Mouse (Mus musculus): ENCODE data around the gene Pfn5. TPM values are rescaled to one million over a fixed set of nuclear protein-coding genes. Genes with fewer than 3 reads are reported as not detected.
A peak's percentile ranks its signal among the peaks of the same experiment; 100 is the strongest.
"Not testable (repeated sequence)": the region's sequence is repeated elsewhere in the genome, so short reads cannot be mapped to it uniquely, and the experiment has no call there.

Gene Pfn5
- not detected in 2 replicates for total RNA-seq (2014; rRNA removed)
- polyA plus RNA-seq (2012; rRNA removed): not detected in 2 replicates

DNA sequence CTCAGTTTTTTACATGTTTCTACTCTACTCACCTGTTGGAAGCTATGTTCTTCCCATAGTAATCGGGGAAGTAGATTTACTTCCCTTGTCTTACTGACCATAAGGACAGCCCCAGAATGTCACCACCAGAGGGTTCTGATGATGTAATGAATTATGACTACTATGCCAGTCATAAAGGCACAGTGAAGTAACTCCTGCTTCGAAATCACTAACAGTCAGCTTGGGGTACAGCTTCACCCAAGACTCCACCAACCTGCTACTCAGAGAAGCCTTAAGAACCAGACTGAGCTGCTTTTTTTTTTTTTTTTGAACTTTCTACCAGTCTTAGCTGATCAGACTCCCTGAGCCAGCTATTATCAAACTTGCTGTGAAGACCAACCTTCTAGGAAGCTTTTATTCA, at the start of gene Pfn5, which contains the start of gene Asb12:
Gene Pfn5, plus strand, starts transcription at position 218 of the 400 bp plus-strand sequence.
Gene Asb12, minus strand, starts transcription at position 101 of the 400 bp plus-strand sequence.
- Histone ChIP-seq H3K36me3 (ENCODE audit: control insufficient read depth, insufficient read depth, low read length) (no peaks in the 10 kb centered on the region), H3K27me3 (ENCODE audit: control insufficient read depth, insufficient read depth, low read length) (no peaks in the 10 kb centered on the region), H3K27ac (replicated peaks; ENCODE audit: insufficient read depth, low read depth, low read length) (no peak within 1 kb of the TSS), H3K9ac (ENCODE audit: low read depth, low read length) (no peak within 1 kb of the TSS), H3K4me3 (ENCODE audit: insufficient read depth, low read depth, low read length) (no peak within 1 kb of the TSS), H3K4me1 (ENCODE audit: control insufficient read depth, insufficient read depth, low read length) (no peaks in the 10 kb centered on the region), H3K79me2 (ENCODE audit: control insufficient read depth, insufficient read depth, low read length) (no peaks in the 10 kb centered on the region)
- no peak for DNase-seq (ENCODE audit: extremely low read depth, low read depth, low spot score)
- 79% methylated on average over 2 of the region's 2 CpGs for WGBS
- no peak for TF ChIP-seq POLR2A (IDR thresholded peaks at IDR 0.05; ENCODE audit: extremely low read depth, insufficient read depth, low read length)
- TF ChIP-seq CTCF (IDR thresholded peaks at IDR 0.05; ENCODE audit: low read depth, low read length): no peak

DNA sequence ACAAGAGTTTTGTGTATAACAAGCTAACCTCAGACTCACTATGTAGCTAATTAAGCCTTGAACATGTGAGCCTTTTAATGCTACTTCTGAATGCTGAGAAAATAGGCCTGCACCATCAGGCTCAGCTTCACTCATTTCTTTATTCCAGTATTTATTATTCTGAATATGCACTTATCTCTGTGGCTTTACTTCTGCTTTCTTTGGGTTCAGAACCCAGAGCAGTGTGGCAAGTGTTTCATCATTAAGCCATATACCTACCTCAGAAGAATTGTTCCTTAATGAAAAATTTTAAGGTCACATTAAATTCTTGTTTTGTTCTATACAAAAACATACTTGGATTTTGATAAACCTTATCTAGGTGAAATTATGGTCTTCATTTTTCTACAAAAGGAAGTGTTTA, 34.0 kb upstream of the Pfn5 start:
- no peak for DNase-seq (ENCODE audit: extremely low read depth, low read depth, low spot score)
- Histone ChIP-seq H3K4me1 (ENCODE audit: control insufficient read depth, insufficient read depth, low read length) (no peaks in the 10 kb centered on the region), H3K4me3 (ENCODE audit: insufficient read depth, low read depth, low read length) (no peak overlapping the region), H3K27me3 (ENCODE audit: control insufficient read depth, insufficient read depth, low read length) (no peaks in the 10 kb centered on the region), H3K9ac (ENCODE audit: low read depth, low read length) (no peak overlapping the region), H3K36me3 (ENCODE audit: control insufficient read depth, insufficient read depth, low read length) (no peaks in the 10 kb centered on the region), H3K79me2 (ENCODE audit: control insufficient read depth, insufficient read depth, low read length) (no peaks in the 10 kb centered on the region), H3K27ac (replicated peaks; ENCODE audit: insufficient read depth, low read depth, low read length) (no peak overlapping the region)
- TF ChIP-seq POLR2A (IDR thresholded peaks at IDR 0.05; ENCODE audit: extremely low read depth, insufficient read depth, low read length) (no peak), CTCF (IDR thresholded peaks at IDR 0.05; ENCODE audit: low read depth, low read length) (no peak)

DNA sequence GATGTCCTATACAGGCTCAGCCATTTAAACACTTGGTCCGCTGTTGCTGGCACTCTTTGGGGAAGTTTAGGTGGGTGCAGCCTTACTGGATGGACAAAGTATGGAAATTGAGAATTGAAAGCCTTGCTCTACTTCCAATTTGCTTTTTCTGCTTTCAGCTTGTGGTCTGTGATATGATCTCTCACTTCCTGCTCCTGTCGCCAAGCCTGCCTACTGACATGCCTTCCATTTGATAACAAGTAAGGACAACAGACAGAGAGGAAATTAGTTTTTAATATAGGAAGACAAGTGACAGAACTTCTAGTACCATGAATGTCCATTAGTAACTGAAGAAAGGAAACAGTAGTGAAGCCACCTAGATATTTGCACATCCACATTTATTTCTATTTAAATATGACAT, 32.7 kb upstream of the Pfn5 start:
- Histone ChIP-seq H3K36me3 (ENCODE audit: control insufficient read depth, insufficient read depth, low read length) (no peaks in the 10 kb centered on the region), H3K9ac (ENCODE audit: low read depth, low read length) (no peak overlapping the region), H3K27me3 (ENCODE audit: control insufficient read depth, insufficient read depth, low read length) (no peaks in the 10 kb centered on the region), H3K79me2 (ENCODE audit: control insufficient read depth, insufficient read depth, low read length) (no peaks in the 10 kb centered on the region), H3K27ac (replicated peaks; ENCODE audit: insufficient read depth, low read depth, low read length) (no peak overlapping the region), H3K4me3 (ENCODE audit: insufficient read depth, low read depth, low read length) (no peak overlapping the region), H3K4me1 (ENCODE audit: control insufficient read depth, insufficient read depth, low read length) (no peaks in the 10 kb centered on the region)
- TF ChIP-seq POLR2A (IDR thresholded peaks at IDR 0.05; ENCODE audit: extremely low read depth, insufficient read depth, low read length) (no peak), CTCF (IDR thresholded peaks at IDR 0.05; ENCODE audit: low read depth, low read length) (no peak)
- DNase-seq (ENCODE audit: extremely low read depth, low read depth, low spot score): no peak
- 76% methylated on average over 2 of the region's 2 CpGs for WGBS

DNA sequence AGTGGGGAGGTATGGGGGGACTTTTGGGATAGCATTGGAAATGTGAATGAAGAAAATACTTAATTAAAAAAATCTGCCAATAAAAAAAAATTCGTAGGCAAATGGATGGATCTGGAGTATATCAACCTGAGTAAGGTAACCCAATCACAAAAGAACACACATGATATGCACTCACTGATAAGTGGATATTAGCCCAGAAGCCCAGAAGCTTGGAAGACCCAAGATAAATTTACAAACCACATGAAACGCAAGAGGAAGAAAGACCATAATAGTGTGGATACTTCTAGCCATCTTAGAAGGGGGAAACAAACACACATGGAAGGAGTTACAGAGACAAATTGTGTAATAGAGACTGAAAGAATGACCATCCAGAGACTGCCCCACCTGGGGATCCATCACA, 22.4 kb upstream of the Pfn5 start:
- H3K27ac ChIP-seq (replicated peaks; ENCODE audit: insufficient read depth, low read depth, low read length); H3K9ac ChIP-seq (ENCODE audit: low read depth, low read length); H3K4me1 ChIP-seq (ENCODE audit: control insufficient read depth, insufficient read depth, low read length); H3K27me3 ChIP-seq (ENCODE audit: control insufficient read depth, insufficient read depth, low read length); H3K4me3 ChIP-seq (ENCODE audit: insufficient read depth, low read depth, low read length); DNase-seq (ENCODE audit: extremely low read depth, low read depth, low spot score); H3K36me3 ChIP-seq (ENCODE audit: control insufficient read depth, insufficient read depth, low read length); H3K79me2 ChIP-seq (ENCODE audit: control insufficient read depth, insufficient read depth, low read length): not testable (repeated sequence)
- WGBS: 93% methylated on average over 2 of the region's 2 CpGs

DNA sequence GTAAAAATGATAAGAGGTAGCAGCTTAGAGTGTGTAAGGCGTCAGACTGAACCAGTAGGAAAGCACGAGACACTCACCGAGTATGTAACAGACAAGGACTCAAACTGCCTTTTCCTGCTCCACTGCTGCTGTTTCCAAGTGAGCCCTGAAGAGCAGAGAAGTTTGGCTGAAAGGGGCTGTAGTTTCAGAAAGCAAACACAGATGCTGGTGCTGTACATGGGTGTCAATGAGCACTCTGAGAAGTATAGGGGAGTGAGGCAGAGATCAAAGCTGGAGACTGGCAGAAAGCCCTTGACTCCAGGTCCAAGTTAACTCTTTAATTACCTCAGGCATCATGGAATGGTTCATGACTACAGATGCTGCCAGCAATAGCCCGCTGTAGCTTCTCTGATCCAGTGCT, 3.6 kb upstream of the Pfn5 start:
- H3K4me1 ChIP-seq (ENCODE audit: control insufficient read depth, insufficient read depth, low read length): no peaks in the 10 kb centered on the region
- no peak overlapping the region for H3K27ac ChIP-seq (replicated peaks; ENCODE audit: insufficient read depth, low read depth, low read length)
- DNase-seq (ENCODE audit: extremely low read depth, low read depth, low spot score): no peak
- no peak overlapping the region for H3K4me3 ChIP-seq (ENCODE audit: insufficient read depth, low read depth, low read length)
- no peaks in the 10 kb centered on the region for H3K79me2 ChIP-seq (ENCODE audit: control insufficient read depth, insufficient read depth, low read length)
- WGBS: 69% methylated on average over 4 of the region's 4 CpGs
- no peak for TF ChIP-seq CTCF (IDR thresholded peaks at IDR 0.05; ENCODE audit: low read depth, low read length)
- no peak for TF ChIP-seq POLR2A (IDR thresholded peaks at IDR 0.05; ENCODE audit: extremely low read depth, insufficient read depth, low read length)
- no peak overlapping the region for H3K9ac ChIP-seq (ENCODE audit: low read depth, low read length)
- H3K36me3 ChIP-seq (ENCODE audit: control insufficient read depth, insufficient read depth, low read length): no peaks in the 10 kb centered on the region
- no peaks in the 10 kb centered on the region for H3K27me3 ChIP-seq (ENCODE audit: control insufficient read depth, insufficient read depth, low read length)

DNA sequence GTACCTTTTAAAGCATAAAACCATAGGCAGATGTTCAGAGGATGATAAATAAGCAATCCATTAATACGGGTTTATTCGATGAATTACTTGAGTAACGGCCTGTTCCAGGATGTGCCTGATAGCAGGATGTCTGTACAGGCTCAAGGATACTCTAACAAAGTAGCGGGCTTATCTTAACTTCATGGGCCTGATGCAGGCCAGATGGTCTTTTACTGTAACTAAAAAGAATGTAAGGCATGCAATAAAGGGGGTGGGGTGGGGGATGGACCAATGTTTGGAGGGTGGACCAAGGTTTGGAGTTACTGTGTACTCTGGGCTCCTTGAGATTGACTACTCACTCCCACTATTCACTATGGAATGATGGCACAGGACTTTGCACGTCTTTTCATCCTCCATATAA, 42.7 kb downstream of the Pfn5 start:
- TF ChIP-seq POLR2A (IDR thresholded peaks at IDR 0.05; ENCODE audit: extremely low read depth, insufficient read depth, low read length): no peak
- no peak for TF ChIP-seq CTCF (IDR thresholded peaks at IDR 0.05; ENCODE audit: low read depth, low read length)

More for the DNA sequence above, 42.7 kb downstream of the Pfn5 start:
- no peaks in the 10 kb centered on the region for H3K79me2 ChIP-seq (ENCODE audit: control insufficient read depth, insufficient read depth, low read length)
- WGBS: 85% methylated on average over 5 of the region's 5 CpGs
- no peak overlapping the region for H3K4me3 ChIP-seq (ENCODE audit: insufficient read depth, low read depth, low read length)
- no peaks in the 10 kb centered on the region for H3K36me3 ChIP-seq (ENCODE audit: control insufficient read depth, insufficient read depth, low read length)
- no peak overlapping the region for H3K9ac ChIP-seq (ENCODE audit: low read depth, low read length)
- H3K27me3 ChIP-seq (ENCODE audit: control insufficient read depth, insufficient read depth, low read length): no peaks in the 10 kb centered on the region
- no peak overlapping the region for H3K27ac ChIP-seq (replicated peaks; ENCODE audit: insufficient read depth, low read depth, low read length)
- H3K4me1 ChIP-seq (ENCODE audit: control insufficient read depth, insufficient read depth, low read length): no peaks in the 10 kb centered on the region
- DNase-seq (ENCODE audit: extremely low read depth, low read depth, low spot score): peak; percentile 5

Other genes starting within 250 kb of the Pfn5 start
- gene Amer1, start 113.2 kb upstream of the Pfn5 start, total RNA-seq (2014; rRNA removed): 2.8 and 3.0 TPM in 2 replicates
- 0.83 and 0.95 TPM in 2 replicates for gene Amer1, start 113.2 kb upstream of the Pfn5 start, polyA plus RNA-seq (2012; rRNA removed)
- not detected in 2 replicates for gene Asb12, start 117 bp upstream of the Pfn5 start, total RNA-seq (2014; rRNA removed)
- gene Asb12, start 117 bp upstream of the Pfn5 start, polyA plus RNA-seq (2012; rRNA removed): not detected in 2 replicates
- 0.60 and 1.5 TPM in 2 replicates for gene Zc4h2, start 100.4 kb downstream of the Pfn5 start, total RNA-seq (2014; rRNA removed)
- 0.44 and 0.61 TPM in 2 replicates for gene Zc4h2, start 100.4 kb downstream of the Pfn5 start, polyA plus RNA-seq (2012; rRNA removed)
- gene Zc3h12b, start 153.6 kb downstream of the Pfn5 start, total RNA-seq (2014; rRNA removed): 0.07 and 0.28 TPM in 2 replicates
- 0.11 TPM in 1 of 2 replicates, not detected in the other for gene Zc3h12b, start 153.6 kb downstream of the Pfn5 start, polyA plus RNA-seq (2012; rRNA removed)